Mouse (Mus musculus) kidney, postnatal 0 days (tissue): ENCODE results near the gene Eps15l1. TPM values are rescaled to one million over a fixed set of nuclear protein-coding genes. Genes with fewer than 3 reads are reported as not detected.

Source experiments
- ATAC-seq: fragments of 200-750 bp; cut with Nextera tagmentation; replicated peaks from 2 replicates; pipeline ENCODE4 v1.8.0; 2017; ENCODE audit warnings: low read depth, moderate number of reproducible peaks, moderate TSS enrichment, moderate library complexity; ENCODE audit not compliant: low FRiP score
- DNase-seq: peaks from one replicate; pipeline ENCODE4 v3.0.0-alpha.2; 2016; ENCODE audit warnings: low spot score
- H3K27ac ChIP-seq: fragments of 300-500 bp; sonication (generic); 2 replicates; pipeline ENCODE4 v1.5.1; 2014; ENCODE audit warnings: mild to moderate bottlenecking
- H3K27me3 ChIP-seq: fragments of 300-500 bp; sonication (generic); 2 replicates; pipeline ENCODE4 v1.6.1; 2014; ENCODE audit warnings: low read length, mixed read lengths; ENCODE audit not compliant: insufficient read depth
- H3K36me3 ChIP-seq: fragments of 300-500 bp; sonication (generic); 2 replicates; pipeline ENCODE4 v1.6.1; 2014; ENCODE audit warnings: low read length, mixed read lengths; ENCODE audit not compliant: insufficient read depth
- H3K4me1 ChIP-seq: fragments of 300-500 bp; sonication (generic); replicated peaks from 2 replicates; pipeline ENCODE4 v1.6.1; 2014; ENCODE audit warnings: antibody characterized with exemption, low read length, mixed read lengths; ENCODE audit not compliant: insufficient read depth
- H3K4me2 ChIP-seq: fragments of 300-500 bp; sonication (generic); 2 replicates; pipeline ENCODE4 v1.6.1; 2014; ENCODE audit warnings: mild to moderate bottlenecking, low read length, moderate library complexity, mixed read lengths
- H3K4me3 ChIP-seq: fragments of 300-500 bp; sonication (generic); replicated peaks from 2 replicates; pipeline ENCODE4 v1.5.1; 2014; ENCODE audit warnings: low read depth, low read length
- H3K9ac ChIP-seq: fragments of 300-500 bp; sonication (generic); 2 replicates; pipeline ENCODE4 v1.6.1; 2014; ENCODE audit warnings: low read depth, low read length
- H3K9me3 ChIP-seq: fragments of 300-500 bp; sonication (generic); replicated peaks from 2 replicates; pipeline ENCODE4 v1.6.1; 2016; ENCODE audit warnings: low read length, inconsistent platforms, mixed read lengths
- CTCF ChIP-seq: IDR thresholded peaks from 2 replicates; pipeline ENCODE4 v1.5.1; 2016; ENCODE audit warnings: antibody characterized with exemption, low read depth, mild to moderate bottlenecking, moderate library complexity
- WGBS: fragments of 180-500 bp; shearing (Covaris S2); extraction: QIAGEN DNeasy Blood & Tissue Kit; methylation state at CpG from one replicate; pipeline ENCODE4 v1.1.7; 2014; 5-methylcytosine and 5-hydroxymethylcytosine counted together
- polyA plus RNA-seq: library from polyadenylated mRNA; unstranded; fragments of >200 nt; fragmentation: Nextera tagmentation; extraction: Ambion mirVana; gene quantifications from 2 replicates; pipeline ENCODE4 v1.2.1, GENCODE M21; 2015

Gene Eps15l1
- polyA plus RNA-seq, 1 experiment from 2014 or later: 32.5 TPM

- DNase-seq (no peak), ATAC-seq (no peak)
Observed at GRCm38 (mm10) chr8:72337034-72337433, 84.2 kb downstream of the Eps15l1 start.

GRCm38 (mm10) chr8:72336273-72336672 is 85.0 kb downstream of the Eps15l1 start:
- 53% methylated on average over 2 of the region's 2 CpGs for WGBS
- H3K36me3 ChIP-seq: peaks cover 18% of the 10 kb centered on the region; the same call in 1 of the 2 replicates
- ATAC-seq: no peak
- H3K9ac ChIP-seq: no peak overlapping the region
- no peaks in the 10 kb centered on the region for H3K27me3 ChIP-seq
- H3K4me2 ChIP-seq: no peak overlapping the region
- 0 out of 2 replicates have a peak overlapping the region, but pooled peaks have one; percentile 3 for H3K27ac ChIP-seq
- H3K4me1 ChIP-seq: no peaks in the 10 kb centered on the region
- no peak for DNase-seq
- no peak overlapping the region for H3K4me3 ChIP-seq
- no peak for TF ChIP-seq CTCF
- no peaks in the 10 kb centered on the region for H3K9me3 ChIP-seq

More at GRCm38 (mm10) chr8:72337034-72337433, 84.2 kb downstream of the Eps15l1 start:
- H3K4me2 ChIP-seq: no peak overlapping the region
- 0 out of 2 replicates have a peak overlapping the region, but pooled peaks have one; percentile 3 for H3K27ac ChIP-seq
- no peaks in the 10 kb centered on the region for H3K9me3 ChIP-seq
- peaks cover 20% of the 10 kb centered on the region; the same call in 1 of the 2 replicates for H3K36me3 ChIP-seq
- H3K4me1 ChIP-seq: no peaks in the 10 kb centered on the region
- no peak overlapping the region for H3K4me3 ChIP-seq
- no peak overlapping the region for H3K9ac ChIP-seq
- TF ChIP-seq CTCF: no peak
- no peaks in the 10 kb centered on the region for H3K27me3 ChIP-seq

- H3K4me2 ChIP-seq: no peak overlapping the region
- no peak for TF ChIP-seq CTCF
- H3K36me3 ChIP-seq: 0 out of 2 replicates have a peak, but pooled peaks cover 5% of the 10 kb centered on the region
- no peak overlapping the region for H3K9ac ChIP-seq
- WGBS: 76% methylated on average over 4 of the region's 4 CpGs
- no peaks in the 10 kb centered on the region for H3K9me3 ChIP-seq
- no peak for DNase-seq
- no peaks in the 10 kb centered on the region for H3K27me3 ChIP-seq
- no peak for ATAC-seq
- no peak overlapping the region for H3K4me3 ChIP-seq
- H3K4me1 ChIP-seq: no peaks in the 10 kb centered on the region
- no peak overlapping the region for H3K27ac ChIP-seq
Observed at GRCm38 (mm10) chr8:72334144-72334641, 87.1 kb downstream of the Eps15l1 start.

GRCm38 (mm10) chr8:72333429-72334143 is 87.7 kb downstream of the Eps15l1 start:
- ATAC-seq (no peak; the same call in 1 of the 2 replicates), DNase-seq (no peak)
- 40% methylated on average over 3 of the region's 3 CpGs for WGBS
- no peak overlapping the region for H3K4me2 ChIP-seq
- H3K36me3 ChIP-seq: no peaks in the 10 kb centered on the region
- H3K27ac ChIP-seq: no peak overlapping the region
- no peak overlapping the region for H3K9ac ChIP-seq
- H3K4me3 ChIP-seq: no peak overlapping the region
- H3K4me1 ChIP-seq: no peaks in the 10 kb centered on the region
- H3K9me3 ChIP-seq: no peaks in the 10 kb centered on the region
- TF ChIP-seq CTCF: no peak
- H3K27me3 ChIP-seq: no peaks in the 10 kb centered on the region

- H3K4me3 ChIP-seq: no peak overlapping the region
- no peaks in the 10 kb centered on the region for H3K27me3 ChIP-seq
- H3K4me1 ChIP-seq: no peaks in the 10 kb centered on the region
- no peak overlapping the region for H3K27ac ChIP-seq
- no peaks in the 10 kb centered on the region for H3K9me3 ChIP-seq
- H3K36me3 ChIP-seq: no peaks in the 10 kb centered on the region
- ATAC-seq: no peak
- no peak overlapping the region for H3K9ac ChIP-seq
- no peak for TF ChIP-seq CTCF
- DNase-seq: no peak
- 91% methylated on average over 4 of the region's 4 CpGs for WGBS
- H3K4me2 ChIP-seq: no peak overlapping the region
Observed at GRCm38 (mm10) chr8:72331631-72332030, 89.6 kb downstream of the Eps15l1 start.

GRCm38 (mm10) chr8:72330806-72331516 is 90.3 kb downstream of the Eps15l1 start:
- DNase-seq (no peak), ATAC-seq (no peak)
- Histone ChIP-seq H3K4me1 (no peaks in the 10 kb centered on the region), H3K9ac (no peak overlapping the region), H3K27ac (no peak overlapping the region), H3K4me2 (no peak overlapping the region), H3K36me3 (no peaks in the 10 kb centered on the region), H3K27me3 (no peaks in the 10 kb centered on the region), H3K4me3 (no peak overlapping the region), H3K9me3 (no peaks in the 10 kb centered on the region)
- TF ChIP-seq CTCF: no peak
- 83% methylated on average over 6 of the region's 6 CpGs for WGBS
